Mouse (Mus musculus) kidney, embryonic 16.5 days (tissue): Measurements from ENCODE around the gene Cacng3. TPM values are rescaled to one million over a fixed set of nuclear protein-coding genes. Genes with fewer than 3 reads are reported as not detected.

Source experiments
- ATAC-seq: fragments of 200-750 bp; cut with Nextera tagmentation; 2 replicates; pipeline ENCODE4 v1.8.0; 2017; ENCODE audit warnings: moderate TSS enrichment; ENCODE audit not compliant: low FRiP score, low TSS enrichment
- H3K27ac ChIP-seq: fragments of 300-500 bp; sonication (generic); 2 replicates; pipeline ENCODE4 v1.5.1; 2014; ENCODE audit warnings: low read length
- H3K27me3 ChIP-seq: fragments of 300-500 bp; sonication (generic); 2 replicates; pipeline ENCODE4 v1.6.1; 2014; ENCODE audit warnings: low read length, control low read depth, mixed read lengths; ENCODE audit not compliant: insufficient read depth
- H3K36me3 ChIP-seq: fragments of 300-500 bp; sonication (generic); 2 replicates; pipeline ENCODE4 v1.6.1; 2014; ENCODE audit warnings: low read length, control low read depth, mixed read lengths; ENCODE audit not compliant: insufficient read depth
- H3K4me1 ChIP-seq: fragments of 300-500 bp; sonication (generic); 2 replicates; pipeline ENCODE4 v1.6.1; 2014; ENCODE audit warnings: low read length, control low read depth, mixed read lengths; ENCODE audit not compliant: insufficient read depth
- H3K4me2 ChIP-seq: fragments of 300-500 bp; sonication (generic); replicated peaks from 2 replicates; pipeline ENCODE4 v1.6.1; 2014; ENCODE audit warnings: low read depth, low read length
- H3K4me3 ChIP-seq: fragments of 300-500 bp; sonication (generic); 2 replicates; pipeline ENCODE4 v1.5.1; 2014; ENCODE audit warnings: mild to moderate bottlenecking, low read length
- H3K9ac ChIP-seq: fragments of 300-500 bp; sonication (generic); replicated peaks from 2 replicates; pipeline ENCODE4 v1.6.1; 2014; ENCODE audit warnings: low read length
- H3K9me3 ChIP-seq: fragments of 300-500 bp; sonication (generic); 2 replicates; pipeline ENCODE4 v1.6.1; 2016; ENCODE audit warnings: low read length, control low read depth
- WGBS: fragments of 180-500 bp; shearing (Covaris S2); extraction: QIAGEN DNeasy Blood & Tissue Kit; methylation state at CpG from one replicate; pipeline ENCODE4 v1.1.7; 2014; 5-methylcytosine and 5-hydroxymethylcytosine counted together
- polyA plus RNA-seq: library from polyadenylated mRNA; unstranded; fragments of >200 nt; fragmentation: Nextera tagmentation; extraction: Ambion mirVana; gene quantifications from 2 replicates; pipeline ENCODE4 v1.2.1, GENCODE M21; 2015

The Cacng3 gene
- polyA plus RNA-seq = 0.35 and 0.92 TPM in 2 replicates

GRCm38 (mm10) chr7:122670442-122670872 lies at the start of gene Cacng3:
Gene Cacng3 (plus strand): TSS chr7:122670492.
- no peak for ATAC-seq
- Histone ChIP-seq H3K27me3 (peaks cover 19% of the 10 kb centered on the region), H3K4me1 (no peaks in the 10 kb centered on the region), H3K36me3 (no peaks in the 10 kb centered on the region), H3K9ac (no peak within 1 kb of the TSS), H3K4me3 (no peak within 1 kb of the TSS), H3K4me2 (peak within 1 kb of the TSS; percentile 28), H3K27ac (no peak within 1 kb of the TSS), H3K9me3 (no peaks in the 10 kb centered on the region)
- 9% methylated on average over 13 of the region's 13 CpGs for WGBS

- WGBS = 25% methylated on average over 9 of the region's 9 CpGs
- ATAC-seq = 0 out of 2 replicates have a peak, but pooled peaks have one; percentile 42
- H3K9me3 ChIP-seq = no peaks in the 10 kb centered on the region
- H3K27ac ChIP-seq = no peak overlapping the region
- H3K4me1 ChIP-seq = no peaks in the 10 kb centered on the region
- H3K4me3 ChIP-seq = no peak overlapping the region
- H3K9ac ChIP-seq = no peak overlapping the region
- no peaks in the 10 kb centered on the region for H3K36me3 ChIP-seq
- H3K27me3 ChIP-seq = no peaks in the 10 kb centered on the region
- no peak overlapping the region for H3K4me2 ChIP-seq
Measured at GRCm38 (mm10) chr7:122622125-122622774, 48.0 kb upstream of the Cacng3 start.

GRCm38 (mm10) chr7:122623753-122624152 lies 46.5 kb upstream of the Cacng3 start:
- H3K4me2 ChIP-seq = no peak overlapping the region
- no peaks in the 10 kb centered on the region for H3K4me1 ChIP-seq
- ATAC-seq = no peak
- WGBS = 34% methylated on average over 1 of the region's 1 CpGs
- no peak overlapping the region for H3K9ac ChIP-seq
- H3K27ac ChIP-seq = no peak overlapping the region
- no peaks in the 10 kb centered on the region for H3K9me3 ChIP-seq
- H3K4me3 ChIP-seq = no peak overlapping the region
- no peaks in the 10 kb centered on the region for H3K27me3 ChIP-seq
- no peaks in the 10 kb centered on the region for H3K36me3 ChIP-seq

- Histone ChIP-seq H3K36me3 (no peaks in the 10 kb centered on the region), H3K27ac (no peak overlapping the region), H3K27me3 (no peaks in the 10 kb centered on the region), H3K4me3 (no peak overlapping the region), H3K9ac (no peak overlapping the region), H3K4me2 (no peak overlapping the region), H3K9me3 (no peaks in the 10 kb centered on the region), H3K4me1 (no peaks in the 10 kb centered on the region)
- 86% methylated on average over 5 of the region's 5 CpGs for WGBS
- no peak for ATAC-seq
Measured at GRCm38 (mm10) chr7:122628050-122628449, 42.2 kb upstream of the Cacng3 start.

- no peak overlapping the region for H3K4me2 ChIP-seq
- H3K4me1 ChIP-seq = no peaks in the 10 kb centered on the region
- WGBS = 93% methylated on average over 2 of the region's 2 CpGs
- H3K27me3 ChIP-seq = no peaks in the 10 kb centered on the region
- H3K36me3 ChIP-seq = no peaks in the 10 kb centered on the region
- no peak overlapping the region for H3K27ac ChIP-seq
- no peak overlapping the region for H3K9ac ChIP-seq
- H3K4me3 ChIP-seq = no peak overlapping the region
- no peaks in the 10 kb centered on the region for H3K9me3 ChIP-seq
- no peak for ATAC-seq
Measured at GRCm38 (mm10) chr7:122630386-122630785, 39.9 kb upstream of the Cacng3 start.

GRCm38 (mm10) chr7:122631151-122631550 lies 39.1 kb upstream of the Cacng3 start:
- no peak overlapping the region for H3K4me2 ChIP-seq
- no peak overlapping the region for H3K27ac ChIP-seq
- H3K27me3 ChIP-seq = no peaks in the 10 kb centered on the region
- H3K4me1 ChIP-seq = no peaks in the 10 kb centered on the region
- ATAC-seq = no peak
- no peaks in the 10 kb centered on the region for H3K9me3 ChIP-seq
- H3K4me3 ChIP-seq = no peak overlapping the region
- no peak overlapping the region for H3K9ac ChIP-seq
- 65% methylated on average over 3 of the region's 3 CpGs for WGBS
- H3K36me3 ChIP-seq = no peaks in the 10 kb centered on the region

GRCm38 (mm10) chr7:122632946-122633345 lies 37.3 kb upstream of the Cacng3 start:
- Histone ChIP-seq H3K9me3 (no peaks in the 10 kb centered on the region), H3K4me1 (no peaks in the 10 kb centered on the region), H3K27ac (no peak overlapping the region), H3K4me2 (no peak overlapping the region), H3K9ac (no peak overlapping the region), H3K36me3 (no peaks in the 10 kb centered on the region), H3K4me3 (no peak overlapping the region), H3K27me3 (no peaks in the 10 kb centered on the region)
- ATAC-seq = no peak
- 75% methylated on average over 5 of the region's 5 CpGs for WGBS

- Histone ChIP-seq H3K4me1 (no peaks in the 10 kb centered on the region), H3K27ac (no peak overlapping the region), H3K27me3 (no peaks in the 10 kb centered on the region), H3K9ac (no peak overlapping the region), H3K9me3 (no peaks in the 10 kb centered on the region), H3K36me3 (no peaks in the 10 kb centered on the region), H3K4me3 (no peak overlapping the region), H3K4me2 (no peak overlapping the region)
- no peak for ATAC-seq
- 83% methylated on average over 5 of the region's 5 CpGs for WGBS
Measured at GRCm38 (mm10) chr7:122633463-122633862, 36.8 kb upstream of the Cacng3 start.

- Histone ChIP-seq H3K4me3 (no peak overlapping the region), H3K4me2 (no peak overlapping the region), H3K36me3 (no peaks in the 10 kb centered on the region), H3K4me1 (no peaks in the 10 kb centered on the region), H3K9ac (no peak overlapping the region), H3K9me3 (no peaks in the 10 kb centered on the region), H3K27me3 (no peaks in the 10 kb centered on the region), H3K27ac (no peak overlapping the region)
- WGBS = 91% methylated on average over 8 of the region's 8 CpGs
- no peak for ATAC-seq
Measured at GRCm38 (mm10) chr7:122643676-122644075, 26.6 kb upstream of the Cacng3 start.

- H3K4me1 ChIP-seq = no peaks in the 10 kb centered on the region
- H3K27me3 ChIP-seq = no peaks in the 10 kb centered on the region
- H3K4me2 ChIP-seq = no peak overlapping the region
- H3K9me3 ChIP-seq = no peaks in the 10 kb centered on the region
- H3K9ac ChIP-seq = no peak overlapping the region
- ATAC-seq = no peak
- no peak overlapping the region for H3K4me3 ChIP-seq
- H3K36me3 ChIP-seq = no peaks in the 10 kb centered on the region
- 75% methylated on average over 10 of the region's 10 CpGs for WGBS
- H3K27ac ChIP-seq = no peak overlapping the region
Measured at GRCm38 (mm10) chr7:122649306-122649705, 21.0 kb upstream of the Cacng3 start.
